Mouse (Mus musculus) heart, embryonic 10.5 days (tissue): ENCODE measurements around the gene Cd200. TPM values are rescaled to one million over a fixed set of nuclear protein-coding genes. Genes with fewer than 3 reads are reported as not detected.
"Not testable (repeated sequence)": the region's sequence is repeated elsewhere in the genome, so short reads cannot be mapped to it uniquely, and the experiment has no call there.

ENCODE experiments used
- DNase-seq: peaks from one replicate; pipeline ENCODE4 v3.0.0-alpha.2; 2017; ENCODE audit warnings: low spot score
- H3K27ac ChIP-seq: fragments of 300-500 bp; sonication (generic); 2 replicates; pipeline ENCODE4 v1.5.1; 2016; ENCODE audit warnings: mild to moderate bottlenecking
- H3K27me3 ChIP-seq: fragments of 300-500 bp; sonication (generic); 2 replicates; pipeline ENCODE4 v1.6.1; 2016; ENCODE audit warnings: mild to moderate bottlenecking; ENCODE audit not compliant: poor library complexity, insufficient read depth, severe bottlenecking
- H3K36me3 ChIP-seq: fragments of 300-500 bp; sonication (generic); 2 replicates; pipeline ENCODE4 v1.6.1; 2016; ENCODE audit warnings: mild to moderate bottlenecking, moderate library complexity
- H3K4me1 ChIP-seq: fragments of 300-500 bp; sonication (generic); 2 replicates; pipeline ENCODE4 v1.6.1; 2016; ENCODE audit warnings: mild to moderate bottlenecking
- H3K4me3 ChIP-seq: fragments of 300-500 bp; sonication (generic); 2 replicates; pipeline ENCODE4 v1.5.1; 2016; ENCODE audit warnings: mild to moderate bottlenecking, moderate library complexity
- H3K9me3 ChIP-seq: fragments of 300-500 bp; sonication (generic); 2 replicates; pipeline ENCODE4 v1.6.1; 2016; ENCODE audit warnings: mild to moderate bottlenecking, moderate library complexity
- WGBS: fragments of 180-500 bp; shearing (Covaris S2); methylation state at CpG from one replicate; pipeline ENCODE4 v1.1.7; 2016; 5-methylcytosine and 5-hydroxymethylcytosine counted together
- polyA plus RNA-seq: library from polyadenylated mRNA; unstranded; fragments of >200 nt; fragmentation: Nextera tagmentation; extraction: Ambion mirVana; gene quantifications from 2 replicates; pipeline ENCODE4 v1.2.1, GENCODE M21; 2016

The Cd200 gene
- polyA plus RNA-seq, 1 experiment from 2014 or later = 4.2 TPM

- H3K4me3 ChIP-seq, H3K4me1 ChIP-seq, H3K9me3 ChIP-seq, H3K27ac ChIP-seq, H3K27me3 ChIP-seq, H3K36me3 ChIP-seq, DNase-seq: not testable (repeated sequence)
- WGBS = 88% methylated on average over 8 of the region's 9 CpGs
Observed at GRCm38 (mm10) chr16:45348238-45348637, 60.6 kb downstream of the Cd200 start.

DNA sequence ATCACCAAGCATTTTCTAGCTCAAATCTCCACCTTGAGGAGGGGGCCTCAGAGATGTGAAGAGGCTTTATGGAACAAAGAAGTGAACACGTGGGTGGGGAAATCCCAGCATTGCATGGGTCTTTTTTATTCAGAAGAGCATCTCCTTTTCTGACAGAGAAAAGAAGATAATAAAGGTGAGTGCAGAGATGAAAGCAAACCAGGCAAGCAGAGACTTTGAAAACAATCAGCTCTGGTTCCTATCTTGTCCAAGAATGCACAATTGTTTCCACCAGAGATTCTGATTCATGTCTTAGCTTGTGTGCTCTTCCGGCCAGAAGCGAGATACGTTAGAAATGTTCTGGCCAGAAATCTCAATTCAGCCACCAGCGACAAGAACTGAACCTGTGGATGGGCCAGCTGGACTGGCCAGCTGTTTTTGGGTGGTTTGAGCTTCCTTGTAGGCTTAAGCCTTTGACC, 61.9 kb downstream of the Cd200 start:
- Histone ChIP-seq H3K4me1 (no peaks in the 10 kb centered on the region), H3K27ac (no peak overlapping the region), H3K4me3 (no peak overlapping the region), H3K36me3 (no peaks in the 10 kb centered on the region), H3K9me3 (no peaks in the 10 kb centered on the region), H3K27me3 (no peaks in the 10 kb centered on the region)
- WGBS = 82% methylated on average over 5 of the region's 5 CpGs
- no peak for DNase-seq

GRCm38 (mm10) chr16:45346367-45346766, 62.5 kb downstream of the Cd200 start:
- Histone ChIP-seq H3K9me3 (no peaks in the 10 kb centered on the region), H3K4me3 (no peak overlapping the region), H3K36me3 (no peaks in the 10 kb centered on the region), H3K27me3 (no peaks in the 10 kb centered on the region), H3K27ac (no peak overlapping the region), H3K4me1 (no peaks in the 10 kb centered on the region)
- WGBS = 84% methylated on average over 2 of the region's 2 CpGs
- no peak for DNase-seq

DNA sequence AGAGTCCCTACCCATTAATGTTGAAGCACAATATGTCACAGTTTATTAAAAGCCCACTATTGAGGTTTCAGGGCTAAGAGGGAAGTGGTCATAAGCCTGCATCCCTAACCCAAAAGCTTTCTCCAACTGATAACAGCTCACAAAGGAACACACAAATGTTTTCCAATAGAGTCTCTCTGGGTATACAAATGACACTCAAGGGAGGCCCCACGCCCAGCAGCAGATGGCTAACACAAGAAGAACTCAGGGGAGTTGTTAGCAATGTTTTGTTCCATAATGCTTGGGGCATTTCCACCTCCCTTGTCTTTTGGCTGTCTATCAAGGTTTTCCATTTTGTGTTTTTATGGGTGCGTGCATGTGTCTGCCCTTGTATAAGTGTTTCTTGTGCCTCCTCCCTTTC, 64.0 kb downstream of the Cd200 start:
- DNase-seq = no peak
- H3K9me3 ChIP-seq = no peaks in the 10 kb centered on the region
- H3K27me3 ChIP-seq = no peaks in the 10 kb centered on the region
- no peaks in the 10 kb centered on the region for H3K36me3 ChIP-seq
- no peak overlapping the region for H3K4me3 ChIP-seq
- H3K4me1 ChIP-seq = no peaks in the 10 kb centered on the region
- no peak overlapping the region for H3K27ac ChIP-seq
- WGBS = 76% methylated on average over 2 of the region's 2 CpGs

GRCm38 (mm10) chr16:45336478-45336877, 72.4 kb downstream of the Cd200 start:
- Histone ChIP-seq H3K27ac (no peak overlapping the region), H3K9me3 (no peaks in the 10 kb centered on the region), H3K36me3 (no peaks in the 10 kb centered on the region), H3K27me3 (no peaks in the 10 kb centered on the region), H3K4me3 (no peak overlapping the region), H3K4me1 (no peaks in the 10 kb centered on the region)
- DNase-seq = no peak
- 75% methylated on average over 1 of the region's 1 CpGs for WGBS

DNA sequence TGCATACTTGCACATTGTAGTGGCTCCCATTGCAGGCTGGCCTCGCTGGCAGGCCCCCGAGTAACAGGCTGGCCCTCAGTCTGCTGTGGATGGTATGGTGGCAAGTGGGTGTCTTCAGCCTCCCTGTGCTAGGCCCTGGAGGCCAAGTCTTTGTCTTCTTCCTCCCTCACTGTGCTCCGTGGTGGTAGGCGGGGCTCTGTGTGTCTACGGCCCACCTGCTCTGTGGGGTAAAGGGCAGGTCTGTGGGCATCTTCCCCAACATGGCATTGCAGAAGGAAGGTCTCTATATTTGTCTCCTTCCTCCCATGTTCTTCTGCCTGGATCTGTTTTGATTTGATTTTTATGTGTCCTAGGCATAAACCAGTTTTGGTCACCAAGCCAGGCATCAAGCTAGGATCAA, 74.0 kb downstream of the Cd200 start:
- Histone ChIP-seq H3K27me3 (no peaks in the 10 kb centered on the region), H3K4me3 (no peak overlapping the region), H3K9me3 (no peaks in the 10 kb centered on the region), H3K4me1 (no peaks in the 10 kb centered on the region), H3K36me3 (no peaks in the 10 kb centered on the region), H3K27ac (no peak overlapping the region)
- WGBS = 83% methylated on average over 5 of the region's 5 CpGs
- no peak for DNase-seq

DNA sequence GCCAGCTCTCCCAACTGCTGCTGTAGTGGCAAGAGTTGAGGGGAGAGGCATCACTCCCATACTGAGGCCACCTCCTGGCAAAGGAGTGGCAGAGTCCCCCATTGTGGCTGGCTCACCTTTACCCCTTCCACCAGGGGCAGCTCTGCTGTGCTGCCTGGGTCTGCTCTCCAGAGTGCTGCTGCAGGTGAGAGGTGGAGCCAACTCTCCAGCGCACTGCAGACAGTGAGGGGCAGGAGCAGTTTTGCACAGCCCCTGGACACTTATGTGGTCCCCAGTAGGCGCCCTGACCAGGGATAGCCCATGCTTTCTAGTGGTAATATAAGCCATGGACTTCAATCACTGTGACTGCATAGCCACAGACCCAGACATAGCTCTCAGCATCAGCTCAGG, 74.5 kb downstream of the Cd200 start:
- no peaks in the 10 kb centered on the region for H3K27me3 ChIP-seq
- no peaks in the 10 kb centered on the region for H3K9me3 ChIP-seq
- no peaks in the 10 kb centered on the region for H3K4me1 ChIP-seq
- H3K36me3 ChIP-seq = no peaks in the 10 kb centered on the region
- H3K4me3 ChIP-seq = no peak overlapping the region
- WGBS = 68% methylated on average over 2 of the region's 2 CpGs
- H3K27ac ChIP-seq = no peak overlapping the region
- DNase-seq = no peak

GRCm38 (mm10) chr16:45333678-45334375, 75.0 kb downstream of the Cd200 start:
- DNase-seq = no peak
- Histone ChIP-seq H3K9me3 (no peaks in the 10 kb centered on the region), H3K36me3 (no peaks in the 10 kb centered on the region), H3K27ac (no peak overlapping the region), H3K4me1 (no peaks in the 10 kb centered on the region), H3K27me3 (no peaks in the 10 kb centered on the region), H3K4me3 (no peak overlapping the region)
- 74% methylated on average over 8 of the region's 8 CpGs for WGBS

GRCm38 (mm10) chr16:45332591-45332990, 76.3 kb downstream of the Cd200 start:
- Histone ChIP-seq H3K36me3 (no peaks in the 10 kb centered on the region), H3K4me3 (no peak overlapping the region), H3K27me3 (no peaks in the 10 kb centered on the region), H3K27ac (no peak overlapping the region), H3K4me1 (no peaks in the 10 kb centered on the region), H3K9me3 (no peaks in the 10 kb centered on the region)
- no peak for DNase-seq
- WGBS = 81% methylated on average over 8 of the region's 8 CpGs

Other genes with a start within 250 kb of the Cd200 start
- not detected in 2 replicates for gene Btla, start 184.7 kb downstream of the Cd200 start, polyA plus RNA-seq
- gene Gm609, start 83.9 kb upstream of the Cd200 start, polyA plus RNA-seq = not detected in 2 replicates
- not detected in 2 replicates for gene Gm17783, start 123.0 kb upstream of the Cd200 start, polyA plus RNA-seq
- gene Slc9c1, start 126.3 kb upstream of the Cd200 start, polyA plus RNA-seq = not detected in 2 replicates
- 0.28 TPM in 1 of 2 replicates, not detected in the other for gene Gcsam, start 201.3 kb upstream of the Cd200 start, polyA plus RNA-seq
- 0.15 and 0.29 TPM in 2 replicates for gene BC016579, start 245.0 kb upstream of the Cd200 start, polyA plus RNA-seq